Mouse (Mus musculus) megakaryocyte, embryonic 14.5 days (primary cell): ENCODE results near the gene Pdss2.

Experiments
- FLI1 ChIP-seq: IDR thresholded peaks from 2 replicates; pipeline ENCODE4 v1.6.1; 2012; ENCODE audit warnings: low read length, inconsistent platforms, mixed read lengths
- GATA1 ChIP-seq: IDR thresholded peaks from 3 replicates; pipeline ENCODE4 v1.6.1; 2012; ENCODE audit warnings: mixed read lengths, low read length, inconsistent platforms, borderline replicate concordance

- TF ChIP-seq GATA1 (no peak), FLI1 (no peak)
Observed at GRCm38 (mm10) chr10:43477459-43477858, 256.2 kb downstream of the Pdss2 start.
